Mouse (Mus musculus): Measurements from ENCODE around the gene Taf1b.
"Not testable (repeated sequence)": the region's sequence is repeated elsewhere in the genome, so short reads cannot be mapped to it uniquely, and the experiment has no call there.

Taf1b gene

DNA sequence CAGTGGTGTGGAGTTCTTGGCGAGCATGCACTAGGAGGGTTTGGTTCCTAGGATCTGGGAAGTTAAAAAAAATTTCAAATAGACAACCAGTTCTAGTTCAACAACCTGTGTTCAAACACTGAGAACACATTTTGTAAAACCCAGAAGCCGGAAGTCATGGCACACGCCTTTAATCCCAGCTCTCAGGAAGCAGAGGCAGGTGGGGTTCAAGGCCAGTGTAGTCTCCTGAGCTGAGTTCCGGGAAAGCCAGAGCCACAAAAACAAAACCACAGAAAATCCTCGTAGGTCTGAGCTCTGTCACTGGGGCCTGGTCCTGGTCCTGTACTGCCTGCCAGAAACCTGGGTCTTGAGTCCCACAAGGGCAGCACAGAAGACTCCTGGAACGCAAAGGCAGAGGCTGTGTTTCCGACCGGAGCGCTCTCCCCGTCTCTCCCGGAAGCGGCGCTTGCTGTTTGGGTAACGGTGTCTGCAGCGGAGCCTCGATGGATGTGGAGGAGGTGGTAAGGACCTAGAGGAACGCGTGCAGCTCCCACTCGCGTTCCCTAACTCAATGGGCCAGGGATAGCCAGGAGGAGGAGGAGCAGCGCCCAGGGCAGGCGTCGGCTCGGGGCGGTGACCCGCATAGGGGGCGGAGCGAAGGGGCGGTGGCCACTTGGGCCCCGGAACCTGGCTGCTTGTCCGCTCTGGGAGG, at the start of gene Taf1b:
TSS of gene Taf1b (plus strand) at position 210 of the 691 bp plus-strand sequence.
- peak; percentile 84 for DNase-seq (ENCODE audit: low spot score)

DNA sequence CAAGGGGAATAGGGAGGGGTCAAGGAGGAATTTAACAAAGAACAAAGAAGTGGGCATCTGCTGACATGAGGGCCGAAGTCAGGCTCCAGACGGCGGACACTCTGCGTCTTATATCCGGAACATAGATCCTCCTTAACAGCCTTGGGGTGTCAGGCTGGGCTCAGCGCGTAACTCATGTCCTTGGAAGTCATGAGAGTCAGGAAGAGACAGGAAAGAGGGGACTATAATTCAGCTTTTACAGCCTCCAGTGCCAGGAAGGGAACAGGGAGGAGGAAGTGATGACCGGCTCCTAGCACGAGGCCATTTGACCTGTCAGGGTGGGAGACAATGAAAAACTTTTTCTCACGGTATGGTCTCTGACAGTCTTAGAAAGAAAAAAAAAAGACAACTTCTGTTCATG, 37.8 kb upstream of the Taf1b start:
- DNase-seq (ENCODE audit: low spot score) = no peak

DNA sequence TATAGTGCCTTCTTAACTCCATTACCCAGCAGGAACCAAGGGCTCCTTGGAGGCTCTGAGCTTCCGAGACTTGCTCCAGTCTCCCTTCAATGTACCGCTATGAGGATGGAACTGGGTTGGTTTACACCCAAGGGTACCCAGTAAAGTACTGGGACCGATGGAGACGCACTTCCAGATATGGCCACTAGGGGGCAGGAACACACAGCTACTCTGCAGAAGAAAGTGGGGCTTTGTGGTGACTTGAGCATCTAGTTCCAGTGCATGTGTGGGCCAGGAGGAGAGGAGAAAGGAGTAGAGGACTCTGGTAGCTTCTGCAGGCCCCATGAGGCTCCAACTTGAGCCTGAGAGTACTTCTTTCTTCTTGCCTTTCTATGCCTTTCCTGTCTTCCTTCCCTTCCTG, 36.0 kb upstream of the Taf1b start:
- DNase-seq (ENCODE audit: low spot score) = not testable (repeated sequence)

DNA sequence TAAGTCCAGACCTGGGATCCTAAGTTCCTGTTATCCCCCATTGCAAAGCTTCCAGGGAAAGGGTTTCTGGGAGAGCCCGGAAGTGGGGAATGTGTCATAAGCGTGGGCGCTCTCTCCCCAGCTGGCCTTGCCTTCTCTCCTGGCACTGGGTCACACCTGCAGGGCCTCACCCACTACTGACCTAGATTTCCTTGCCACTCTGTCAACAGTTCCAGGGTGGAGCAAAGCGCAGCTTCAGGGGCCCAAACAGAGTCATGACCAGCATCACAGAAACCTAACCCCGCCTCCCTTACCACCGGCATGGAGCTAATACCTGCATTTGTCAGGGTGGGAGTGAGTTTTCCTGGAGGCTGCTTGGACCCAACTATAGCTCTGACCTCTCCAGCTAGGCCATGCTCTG, 34.7 kb upstream of the Taf1b start:
- not testable (repeated sequence) for DNase-seq (ENCODE audit: low spot score)

DNA sequence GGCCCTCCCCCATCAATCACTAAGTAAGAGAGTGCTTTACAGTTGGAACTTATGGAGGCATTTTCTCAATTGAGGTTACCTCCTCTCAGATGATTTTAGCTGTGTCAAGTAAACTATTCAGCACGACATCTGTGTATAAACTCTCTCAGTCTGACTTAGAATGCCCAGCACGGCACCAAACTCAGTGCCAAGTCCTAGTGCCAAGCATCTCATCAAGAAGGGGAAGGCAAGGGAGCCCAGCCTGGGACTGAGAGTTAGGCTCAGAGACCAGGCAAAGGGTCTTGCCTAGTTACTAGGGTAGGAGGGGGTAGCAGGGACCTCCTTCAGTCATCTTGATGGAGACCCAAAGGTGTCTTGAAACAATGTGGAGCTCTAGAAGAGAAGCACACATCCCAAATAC, 29.2 kb upstream of the Taf1b start:
- no peak for DNase-seq (ENCODE audit: low spot score)

DNA sequence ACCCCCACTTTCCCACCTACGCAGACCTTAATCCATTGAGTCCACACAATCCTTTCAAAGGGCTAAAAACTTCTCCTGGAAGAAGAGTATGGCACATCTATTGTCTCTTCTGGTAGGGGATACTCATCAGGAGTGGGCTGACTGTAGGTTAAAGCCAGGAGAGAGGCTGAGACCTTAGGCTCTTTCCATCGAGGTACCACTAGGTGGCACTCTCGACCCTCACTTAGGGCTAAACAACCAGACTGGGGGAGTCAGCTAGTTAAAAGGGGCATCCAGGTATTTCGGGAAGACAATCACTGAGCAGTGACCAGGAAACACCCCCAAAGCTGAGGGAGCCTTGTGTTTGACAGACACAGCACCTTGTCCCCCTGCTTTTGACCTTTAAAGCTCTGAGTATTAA, 27.2 kb upstream of the Taf1b start:
- no peak for DNase-seq (ENCODE audit: low spot score)

DNA sequence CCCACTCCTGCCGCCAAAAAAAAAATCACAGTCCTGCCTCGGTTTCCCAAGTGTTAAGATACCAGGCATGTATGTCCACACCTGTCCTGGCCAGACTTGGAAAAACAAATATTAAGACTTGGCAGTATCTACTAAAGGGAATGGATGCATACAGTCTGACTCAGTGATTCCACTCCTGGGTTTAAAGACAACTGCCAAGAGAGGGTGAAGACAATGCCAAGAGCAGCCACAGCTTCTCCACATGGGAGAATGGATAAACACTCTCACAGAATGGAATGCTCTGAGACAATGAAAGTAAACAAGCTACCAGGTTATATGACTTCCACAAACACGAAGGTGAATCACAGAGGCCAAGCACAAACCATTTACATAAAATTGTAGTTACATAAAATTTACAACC, 24.9 kb upstream of the Taf1b start:
- no peak for DNase-seq (ENCODE audit: low spot score)

DNA sequence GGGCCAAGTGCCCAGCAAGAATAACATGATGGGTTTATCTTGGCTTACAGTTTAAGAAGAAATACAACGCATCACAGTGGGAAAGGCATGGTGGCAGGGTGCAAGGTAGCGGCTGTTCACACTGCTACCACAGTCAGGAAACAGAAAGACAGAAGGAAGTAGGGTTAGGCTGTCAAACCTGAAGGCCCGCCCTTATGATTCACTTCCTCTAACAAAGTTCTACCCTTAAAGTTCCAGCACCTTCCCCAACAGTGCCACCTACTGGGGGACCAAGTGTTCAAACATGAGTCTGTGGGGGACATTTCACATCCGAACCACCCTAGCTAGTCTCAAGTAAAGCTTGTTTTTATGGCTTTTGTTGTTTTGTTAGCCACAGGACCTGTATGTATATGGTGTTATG, 13.2 kb upstream of the Taf1b start:
- no peak for DNase-seq (ENCODE audit: low spot score)

DNA sequence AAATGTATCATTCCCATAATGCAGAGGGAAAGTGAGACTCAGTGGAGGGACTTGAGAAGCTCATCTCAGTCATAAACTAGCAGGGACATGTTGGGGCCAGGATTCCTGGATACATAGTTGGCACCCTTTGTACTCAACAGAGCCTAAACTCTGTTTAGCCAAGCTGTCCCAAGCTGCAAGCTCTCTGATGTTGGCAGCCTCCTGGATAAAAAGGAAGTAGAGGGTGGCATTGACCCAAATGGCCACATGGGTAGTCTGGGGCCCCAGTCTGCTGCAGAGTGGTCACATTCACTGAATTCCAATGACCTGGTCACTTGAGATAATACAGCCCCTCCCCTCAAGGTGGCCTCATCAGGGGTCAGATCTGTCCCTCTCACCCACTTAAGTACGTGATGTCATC, 11.3 kb upstream of the Taf1b start:
- no peak for DNase-seq (ENCODE audit: low spot score)

DNA sequence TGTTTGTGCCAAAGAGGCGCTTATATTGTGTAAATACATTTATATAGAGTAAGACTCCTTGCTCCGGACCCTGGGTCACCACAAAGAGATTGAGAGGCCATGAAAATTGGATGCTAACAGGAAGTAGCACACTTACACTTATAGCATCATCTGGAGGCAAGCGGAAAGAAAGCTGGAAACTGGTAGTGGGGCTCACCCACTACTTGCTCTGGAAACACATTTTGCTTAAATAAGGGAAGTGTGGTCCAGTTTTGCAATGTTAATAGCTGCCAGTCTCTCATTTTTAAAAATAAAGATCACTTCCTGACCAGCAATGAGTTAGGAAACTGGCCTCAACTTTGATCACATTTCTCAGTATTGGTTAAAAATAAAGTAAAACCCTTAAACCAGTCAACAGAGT, 5.7 kb upstream of the Taf1b start:
- DNase-seq (ENCODE audit: low spot score) = not testable (repeated sequence)

DNA sequence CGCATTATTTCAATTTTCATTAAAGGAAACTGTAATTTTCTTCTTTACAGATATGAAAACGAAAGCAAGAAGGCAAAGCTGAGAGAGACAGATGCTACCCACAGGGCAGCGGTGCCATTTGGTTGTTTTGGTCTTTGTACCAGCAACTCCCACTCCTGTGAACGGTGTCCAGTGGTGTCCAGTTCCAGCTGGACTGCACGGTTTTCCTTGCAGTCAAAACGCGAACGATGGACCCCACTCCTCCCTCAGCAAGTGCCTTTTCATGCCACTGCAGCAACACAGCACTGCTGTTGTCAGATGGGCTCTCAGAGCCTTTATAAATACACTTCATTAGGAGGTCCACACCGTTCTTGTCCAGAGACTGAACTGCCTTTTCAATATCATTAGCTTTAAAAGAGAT, 5.1 kb upstream of the Taf1b start:
- DNase-seq (ENCODE audit: low spot score) = no peak

DNA sequence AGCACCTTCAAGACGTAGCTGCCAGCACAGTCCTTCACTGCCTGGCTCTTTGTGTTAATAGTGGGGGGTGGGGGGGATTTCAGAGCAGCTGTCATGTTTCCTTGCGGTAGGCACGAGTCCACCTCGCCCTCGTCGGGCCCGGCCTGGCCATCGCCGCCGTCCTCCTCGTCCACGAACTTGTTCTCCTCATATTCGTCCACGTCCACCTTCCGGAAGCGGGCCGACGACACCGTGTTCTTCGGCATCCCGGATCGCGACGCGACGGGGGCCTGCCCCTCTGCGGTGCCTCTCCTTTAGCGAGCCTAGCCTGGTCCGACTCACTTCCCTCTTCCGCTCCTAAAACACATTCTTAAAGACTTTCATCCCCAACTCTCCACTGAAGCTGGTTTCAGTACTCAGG, 4.7 kb upstream of the Taf1b start:
- no peak for DNase-seq (ENCODE audit: low spot score)

DNA sequence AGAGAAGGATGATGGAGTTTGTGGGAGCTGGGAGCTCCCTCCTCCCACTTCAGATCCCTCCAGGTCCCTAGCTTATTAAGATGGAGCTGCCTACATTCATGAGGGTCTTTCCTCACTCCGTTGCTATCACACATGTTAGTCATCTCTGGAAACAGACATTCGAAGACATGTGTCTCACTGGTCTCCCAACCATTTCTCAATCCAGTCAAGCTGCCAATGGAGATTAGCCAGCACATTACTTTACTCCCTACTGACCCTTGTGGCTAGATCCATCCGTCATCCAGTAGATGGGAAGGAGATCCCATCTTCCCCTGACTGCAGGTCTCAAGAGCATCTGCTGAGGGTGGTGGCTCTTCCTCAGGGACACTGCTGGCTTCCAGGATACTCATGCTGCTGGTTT, 3.4 kb upstream of the Taf1b start:
- not testable (repeated sequence) for DNase-seq (ENCODE audit: low spot score)

DNA sequence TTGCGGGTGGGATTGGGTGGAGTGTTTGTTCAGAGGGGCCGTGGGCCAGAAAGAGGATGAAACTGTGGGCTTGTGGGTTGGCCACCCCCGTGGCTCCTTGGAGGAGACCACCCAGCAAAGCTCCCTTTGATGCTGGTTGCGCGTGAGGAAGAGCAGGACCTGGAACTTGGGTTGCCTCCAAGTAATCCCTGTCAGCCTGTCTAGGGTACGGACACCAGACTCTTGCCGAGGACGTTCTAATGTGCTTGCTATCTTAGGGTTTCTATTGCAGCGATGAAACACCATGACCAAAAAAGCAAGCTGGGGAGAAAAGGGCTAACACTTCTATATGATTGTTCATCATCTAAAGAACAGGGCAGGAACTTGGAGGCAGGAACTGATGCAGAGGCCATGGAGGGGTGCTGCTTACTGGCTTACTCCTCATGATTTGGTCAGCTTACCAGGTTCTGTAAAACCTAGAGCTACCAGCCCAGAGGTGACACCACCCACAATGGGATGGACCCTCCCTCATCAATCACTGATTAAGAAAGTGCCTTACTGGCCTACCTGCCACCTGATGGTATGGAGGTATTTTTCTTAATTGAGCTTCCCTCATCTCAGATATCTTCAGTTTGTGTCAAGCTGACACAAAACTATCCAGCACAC, 804 bp downstream of the Taf1b start:
- DNase-seq (ENCODE audit: low spot score) = not testable (repeated sequence)

DNA sequence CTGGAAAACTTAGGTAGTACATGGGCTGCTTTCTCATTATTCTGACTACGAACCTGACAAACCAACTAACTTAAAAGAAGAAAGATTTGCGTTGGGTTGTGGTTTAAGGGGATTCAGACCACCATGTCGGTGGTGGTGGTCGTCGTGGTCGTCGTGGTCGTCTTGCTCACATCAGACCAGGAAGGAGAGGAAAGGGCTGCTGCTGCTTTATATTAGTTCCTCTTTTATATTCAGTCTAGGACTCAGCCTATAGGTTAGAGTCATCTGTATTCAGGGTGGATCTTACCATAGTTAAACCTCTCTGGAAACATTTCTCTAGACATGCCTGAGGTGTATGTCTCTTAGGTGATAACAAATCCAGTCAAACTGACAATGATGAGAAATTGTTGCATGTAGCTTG, 19.0 kb downstream of the Taf1b start:
- DNase-seq (ENCODE audit: low spot score) = no peak

DNA sequence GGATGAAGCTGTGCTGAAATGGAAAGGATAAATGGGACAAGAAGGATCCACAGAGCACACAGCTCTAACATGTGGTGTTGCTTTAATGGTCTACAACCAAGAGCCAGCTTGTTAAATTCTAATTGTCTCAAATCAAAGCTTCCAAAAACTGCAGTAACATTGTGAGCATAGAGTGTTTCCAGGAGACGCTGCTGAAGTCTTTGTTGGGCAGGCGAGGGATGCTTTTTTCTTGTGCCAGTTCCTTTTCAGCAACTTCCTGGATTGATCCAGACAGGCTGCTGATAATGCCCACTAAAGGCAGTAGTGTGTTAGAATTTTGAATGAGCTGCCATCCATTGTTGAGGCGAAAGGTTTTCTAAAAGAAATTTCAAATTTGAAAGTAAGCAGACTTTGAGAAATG, 22.9 kb downstream of the Taf1b start:
- DNase-seq (ENCODE audit: low spot score) = no peak

DNA sequence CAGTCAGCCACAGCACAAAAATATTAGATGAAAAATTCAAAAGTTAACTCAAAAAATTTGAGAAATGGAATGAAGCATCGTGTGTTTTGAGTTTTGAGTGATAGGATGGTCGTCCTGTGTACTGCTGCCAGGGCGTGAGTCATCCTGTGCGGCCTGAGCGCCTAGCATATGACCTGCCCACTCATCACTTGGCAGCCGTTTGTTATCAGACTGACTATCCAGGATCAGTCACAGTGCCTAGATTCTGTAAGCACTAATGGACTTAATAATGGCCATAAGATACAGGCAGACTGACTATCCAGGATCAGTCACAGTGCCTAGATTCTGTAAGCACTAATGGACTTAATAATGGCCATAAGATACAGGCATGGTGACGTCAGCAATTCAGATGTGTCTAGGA, 26.9 kb downstream of the Taf1b start:
- DNase-seq (ENCODE audit: low spot score) = not testable (repeated sequence)

DNA sequence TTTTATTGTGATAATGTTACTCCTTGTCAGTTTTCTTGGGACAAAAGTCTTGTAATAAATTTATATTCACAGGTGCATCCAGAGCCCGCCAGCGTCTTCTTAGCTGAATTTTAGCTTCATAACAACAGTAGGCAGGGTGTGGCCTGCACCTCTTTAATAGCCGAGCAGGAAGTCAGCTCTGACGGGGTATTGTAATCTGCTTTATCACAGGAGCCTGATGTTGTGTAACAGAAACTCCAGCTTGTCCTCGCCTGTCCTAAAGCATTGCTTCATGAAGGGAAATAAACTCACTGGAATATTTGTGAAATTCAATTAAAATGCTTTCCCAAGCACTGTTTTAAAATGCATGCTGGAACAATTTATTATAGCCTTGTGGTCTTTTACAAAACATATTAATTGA, 38.2 kb downstream of the Taf1b start:
- no peak for DNase-seq (ENCODE audit: low spot score)

DNA sequence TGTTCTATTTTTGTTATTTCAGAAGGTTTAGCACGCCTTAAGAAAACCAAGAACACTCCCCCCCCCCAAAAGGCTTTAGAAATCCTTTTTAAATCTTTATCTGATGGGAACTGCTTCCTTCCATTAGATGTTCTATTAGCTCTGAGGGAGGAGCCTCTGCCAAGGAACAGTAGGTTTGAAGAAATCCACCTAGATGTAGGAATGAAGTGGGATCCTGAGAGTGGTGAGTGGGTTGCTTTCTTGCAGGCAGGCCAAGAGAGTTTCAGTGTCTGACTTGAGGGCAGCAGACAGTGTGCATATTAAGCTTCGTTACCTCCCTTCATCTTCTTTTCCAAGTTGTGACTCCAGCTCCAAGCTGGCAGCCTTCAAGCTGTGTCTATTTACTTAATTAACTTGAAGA, 39.0 kb downstream of the Taf1b start:
- DNase-seq (ENCODE audit: low spot score) = no peak

DNA sequence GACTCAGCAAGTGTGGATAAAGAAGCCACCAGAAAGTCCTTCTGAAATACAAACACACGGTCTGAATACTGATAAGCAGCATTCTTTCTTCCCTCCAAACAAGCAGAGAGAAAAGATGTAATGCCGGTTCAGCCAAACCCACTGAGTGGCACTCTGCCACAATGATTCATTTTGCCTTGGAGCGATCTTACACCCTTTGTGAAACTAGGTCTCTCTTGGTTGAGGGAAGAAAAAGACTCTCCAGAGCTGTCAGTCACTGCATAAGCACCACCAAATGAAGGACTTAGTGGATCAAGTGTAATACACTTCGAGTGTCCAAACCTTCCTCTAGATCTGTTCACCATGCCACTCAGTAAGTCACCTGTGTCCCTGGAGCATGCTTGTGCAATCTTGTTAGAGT, 39.8 kb downstream of the Taf1b start:
- DNase-seq (ENCODE audit: low spot score) = no peak

DNA sequence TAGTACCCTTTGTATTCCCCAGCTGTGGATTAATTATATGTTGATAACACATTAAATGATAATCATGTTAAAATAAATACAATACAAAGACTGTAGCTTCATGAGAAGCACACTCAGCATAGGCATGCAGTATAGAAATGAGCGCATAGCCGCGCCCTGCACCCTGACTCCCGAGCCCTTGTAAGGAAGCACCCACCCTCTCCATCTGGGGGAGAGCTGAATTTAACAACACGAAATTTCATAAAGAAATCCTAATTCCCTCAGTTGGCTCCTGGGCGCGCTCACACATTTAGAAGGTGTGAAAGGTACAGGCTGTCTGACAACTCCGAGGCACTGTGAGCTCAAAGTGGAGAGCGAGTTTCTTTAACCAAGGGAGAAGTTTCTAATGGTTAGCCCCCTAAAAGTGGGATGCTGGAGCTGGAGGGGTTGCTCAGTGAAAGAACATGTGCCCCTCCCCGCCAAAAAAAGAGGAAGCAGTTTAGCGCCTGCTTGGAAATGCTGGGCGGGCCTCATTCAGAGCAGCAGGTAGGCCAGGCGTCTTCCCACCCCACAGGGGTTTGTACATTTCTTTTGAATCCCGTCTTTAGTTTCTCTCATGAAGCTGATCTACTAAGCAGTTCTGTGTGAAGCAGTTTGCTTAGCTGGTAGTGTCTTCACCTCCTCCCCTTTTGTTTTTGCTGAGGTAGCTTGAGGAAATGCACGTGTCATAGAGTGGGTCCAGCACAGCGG, 43.4 kb downstream of the Taf1b start:
- no peak for DNase-seq (ENCODE audit: low spot score)

DNA sequence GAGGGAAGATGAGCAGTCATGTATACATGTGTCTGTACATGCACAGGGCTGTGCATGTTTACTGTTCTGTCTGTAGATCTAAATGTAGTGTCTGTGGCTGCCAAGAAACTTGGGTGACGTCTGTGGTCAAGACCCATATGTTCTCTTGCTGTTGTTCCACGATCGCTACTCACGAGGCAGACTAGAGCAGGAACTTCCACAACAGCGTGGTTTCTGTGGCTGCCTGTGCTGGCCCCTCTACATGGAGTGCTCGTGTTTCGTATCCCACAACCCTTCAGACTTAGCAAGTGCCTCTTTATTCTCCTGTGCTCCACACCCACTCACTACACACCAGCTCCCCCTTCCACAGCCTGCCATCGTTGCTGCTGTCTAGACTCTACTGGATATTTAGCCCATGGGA, 49.5 kb downstream of the Taf1b start:
- DNase-seq (ENCODE audit: low spot score) = no peak

DNA sequence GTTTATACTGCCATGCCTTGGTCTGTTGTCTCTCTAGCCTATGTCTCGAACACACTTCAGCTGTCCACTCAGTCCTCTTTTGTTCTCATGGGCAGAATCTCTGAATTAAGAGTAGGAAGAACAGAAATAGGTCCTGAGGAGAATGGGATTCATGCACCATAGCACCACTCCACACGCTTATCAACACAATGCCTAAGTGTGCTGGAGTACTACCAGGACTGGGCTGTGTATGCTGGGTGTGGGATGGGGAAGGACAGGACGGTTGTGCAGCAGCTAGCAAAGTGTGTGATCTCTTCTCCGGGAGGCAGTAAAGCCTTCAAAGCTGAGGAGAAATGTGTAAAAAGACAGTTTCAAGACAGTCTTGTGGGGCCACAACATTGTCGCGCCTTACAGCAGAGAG, 50.7 kb downstream of the Taf1b start:
- no peak for DNase-seq (ENCODE audit: low spot score)
